Mouse (Mus musculus): ENCODE data around the gene Trim71. TPM values are rescaled to one million over a fixed set of nuclear protein-coding genes. Genes with fewer than 3 reads are reported as not detected.

Trim71 gene
- total RNA-seq, 2 experiments from 2014 or later, result 1.2 to 2.0 TPM

DNA sequence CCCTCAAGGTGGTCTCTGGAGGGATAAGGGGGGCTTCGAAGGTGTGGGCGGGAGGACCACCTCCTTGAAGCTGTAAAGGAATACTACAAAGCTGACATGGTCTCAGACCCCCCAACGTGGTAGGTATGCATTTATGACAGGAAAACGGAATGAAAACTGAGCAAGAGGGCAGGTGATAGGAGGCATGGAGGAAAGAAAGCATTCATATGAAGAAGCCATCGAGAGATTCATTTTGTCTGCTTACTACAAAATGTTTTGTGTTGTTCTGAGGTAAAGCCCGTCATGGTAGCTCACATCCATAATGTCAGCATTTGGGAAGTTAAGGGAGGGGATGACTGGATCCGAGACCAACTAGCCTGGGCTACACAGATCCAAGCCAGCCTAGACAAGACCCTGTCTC is 4.0 kb downstream of the Trim71 start:
- DNase-seq (ENCODE audit: low spot score in 2 of 2), result no peak

- DNase-seq (ENCODE audit: low spot score in 2 of 2), result no peak
Measured at GRCm38 (mm10) chr9:114557086-114557485, 7.1 kb downstream of the Trim71 start.

- no peak for DNase-seq (ENCODE audit: low spot score in 2 of 2)
Measured at GRCm38 (mm10) chr9:114556276-114556855, 7.8 kb downstream of the Trim71 start.

- DNase-seq (ENCODE audit: low spot score in 2 of 2), result no peak
Measured at GRCm38 (mm10) chr9:114554355-114554979, 9.7 kb downstream of the Trim71 start.

GRCm38 (mm10) chr9:114553828-114554227 is 10.3 kb downstream of the Trim71 start:
- no peak for DNase-seq (ENCODE audit: low spot score in 2 of 2)

GRCm38 (mm10) chr9:114550033-114550432 is 14.1 kb downstream of the Trim71 start:
- no peak for DNase-seq (ENCODE audit: low spot score in 2 of 2)

- DNase-seq (ENCODE audit: low spot score in 2 of 2), result no peak
Measured at GRCm38 (mm10) chr9:114549117-114549516, 15.1 kb downstream of the Trim71 start.

- no peak for DNase-seq (ENCODE audit: low spot score in 2 of 2)
Measured at GRCm38 (mm10) chr9:114548496-114548895, 15.7 kb downstream of the Trim71 start.

DNA sequence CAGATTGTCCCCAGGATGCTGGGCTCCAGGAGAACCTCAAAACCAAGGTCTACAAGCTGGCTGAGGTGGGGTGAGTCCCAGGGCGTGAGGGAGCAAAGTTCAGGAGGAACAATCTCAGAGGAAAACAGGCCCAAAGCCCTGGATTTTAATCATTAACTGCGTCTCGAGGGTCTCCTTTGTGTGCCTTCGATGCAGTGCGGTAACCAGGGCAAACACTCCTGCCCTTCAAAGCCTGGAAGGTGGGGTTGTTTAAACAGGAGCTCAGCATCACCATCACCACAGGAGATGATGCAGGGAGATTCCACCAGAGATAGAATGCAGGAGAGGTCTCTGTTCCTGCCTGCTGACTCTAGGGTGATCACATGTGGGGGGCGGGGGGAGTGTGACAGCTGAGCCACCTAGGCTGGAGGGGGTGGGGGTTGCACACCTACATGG is 16.5 kb downstream of the Trim71 start:
- DNase-seq (ENCODE audit: low spot score in 2 of 2), result no peak

DNA sequence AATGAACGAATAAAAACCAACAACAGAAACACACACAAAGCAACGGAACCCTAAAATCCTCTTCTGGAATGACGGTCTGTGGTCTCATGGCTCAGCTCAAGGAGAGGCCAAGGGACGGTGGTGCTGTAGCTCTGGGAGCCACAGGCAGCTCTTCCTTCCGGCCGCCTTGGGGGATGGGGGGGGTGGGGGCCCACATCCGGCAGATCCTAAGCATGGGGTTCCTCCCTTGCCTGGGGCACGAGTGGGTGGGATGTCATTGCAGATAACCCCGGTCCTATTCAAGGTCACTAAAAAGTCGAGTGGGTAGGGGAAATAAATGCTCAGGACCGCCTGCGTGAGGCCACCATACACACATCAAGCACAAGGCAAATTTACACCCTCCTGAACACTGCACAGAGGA is 17.4 kb downstream of the Trim71 start:
- no peak for DNase-seq (ENCODE audit: low spot score in 2 of 2)

- no peak for DNase-seq (ENCODE audit: low spot score in 2 of 2)
Measured at GRCm38 (mm10) chr9:114544754-114545393, 19.3 kb downstream of the Trim71 start.

DNA sequence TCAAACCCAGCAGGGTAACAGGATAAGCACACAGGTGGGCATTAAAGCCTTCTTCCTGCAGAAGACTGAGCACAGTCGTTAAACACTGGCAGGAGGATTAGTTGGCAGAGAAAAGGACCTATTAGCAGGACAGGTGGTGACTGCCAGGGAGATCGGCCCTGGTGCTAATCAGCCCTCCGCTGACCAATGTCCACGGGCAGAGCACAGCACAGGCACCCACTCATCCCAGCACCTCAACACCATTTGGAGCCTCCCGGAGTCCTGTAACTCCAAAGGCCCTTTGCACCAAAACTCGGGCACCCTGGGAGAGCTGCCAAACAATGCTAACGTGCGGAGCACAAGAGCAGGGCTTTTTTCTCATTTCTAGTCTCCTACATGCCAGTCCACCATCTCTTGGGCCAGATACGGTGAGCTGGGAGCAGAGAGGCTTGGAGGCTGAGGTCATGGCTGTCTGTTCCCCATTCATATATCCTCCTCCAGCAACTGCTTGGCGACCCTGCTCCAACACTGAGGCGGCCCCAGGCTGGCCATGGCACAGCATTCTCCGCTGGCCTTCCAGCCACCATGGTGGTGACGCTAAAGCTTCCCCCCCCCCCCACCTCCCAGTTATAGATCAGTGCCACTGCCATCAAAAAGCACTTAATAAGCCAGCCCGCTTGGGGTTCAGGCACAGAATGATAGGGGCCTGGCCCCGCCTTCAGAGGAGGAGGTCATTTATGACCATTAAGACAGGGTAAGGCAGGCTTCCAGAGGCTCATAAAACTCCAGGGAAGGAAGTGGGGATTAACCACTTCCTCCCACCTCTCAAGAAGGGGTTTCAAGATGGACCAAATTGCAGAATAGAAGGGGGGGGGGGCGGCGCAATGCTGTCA is 20.1 kb downstream of the Trim71 start:
- DNase-seq (ENCODE audit: low spot score in 2 of 2), result no peak

- DNase-seq (ENCODE audit: low spot score in 2 of 2), result no peak
Measured at GRCm38 (mm10) chr9:114541279-114541741, 22.9 kb downstream of the Trim71 start.

- DNase-seq (ENCODE audit: low spot score in 2 of 2), result no peak
Measured at GRCm38 (mm10) chr9:114538996-114539563, 25.1 kb downstream of the Trim71 start.

GRCm38 (mm10) chr9:114536628-114537027 is 27.5 kb downstream of the Trim71 start:
- no peak for DNase-seq (ENCODE audit: low spot score in 2 of 2)

DNA sequence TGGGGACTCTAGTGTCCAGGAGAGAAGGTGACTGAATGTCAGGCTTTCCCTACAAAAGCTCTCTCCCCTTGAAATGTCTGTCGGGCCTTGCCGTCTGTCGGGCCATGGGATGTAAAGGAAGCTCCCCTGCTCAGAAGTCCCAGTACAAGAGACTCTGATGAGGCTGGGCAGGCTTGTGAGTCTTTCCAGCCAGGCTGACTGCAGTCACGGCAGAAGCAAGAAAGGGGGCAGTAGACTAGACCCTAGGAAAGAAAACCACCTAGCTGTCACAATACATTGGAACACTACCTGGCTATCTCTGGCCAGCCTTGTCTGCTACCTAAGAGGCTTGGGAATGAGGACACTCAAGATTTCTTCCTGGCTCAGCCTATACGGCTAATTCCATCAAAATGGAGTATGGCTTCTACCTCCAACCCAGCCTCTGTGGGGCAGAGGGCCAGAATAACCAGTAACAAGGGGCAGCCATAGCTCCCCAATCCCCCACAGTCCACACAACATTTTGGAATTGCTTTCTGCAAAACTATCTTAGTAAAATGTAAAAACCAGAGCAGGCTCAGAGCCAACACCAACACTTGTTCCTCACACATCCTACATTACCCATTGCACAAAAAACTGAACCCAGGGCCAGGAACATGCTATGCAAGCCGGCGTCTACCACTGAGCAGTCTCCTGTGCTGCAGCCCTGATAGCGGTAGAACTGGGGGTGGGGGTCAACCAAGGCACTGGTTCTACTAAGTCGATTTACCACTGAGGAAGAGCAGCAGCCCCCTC is 29.2 kb downstream of the Trim71 start:
- DNase-seq (ENCODE audit: low spot score in 2 of 2), result peak in 1 of 2 experiments; percentile 55

DNA sequence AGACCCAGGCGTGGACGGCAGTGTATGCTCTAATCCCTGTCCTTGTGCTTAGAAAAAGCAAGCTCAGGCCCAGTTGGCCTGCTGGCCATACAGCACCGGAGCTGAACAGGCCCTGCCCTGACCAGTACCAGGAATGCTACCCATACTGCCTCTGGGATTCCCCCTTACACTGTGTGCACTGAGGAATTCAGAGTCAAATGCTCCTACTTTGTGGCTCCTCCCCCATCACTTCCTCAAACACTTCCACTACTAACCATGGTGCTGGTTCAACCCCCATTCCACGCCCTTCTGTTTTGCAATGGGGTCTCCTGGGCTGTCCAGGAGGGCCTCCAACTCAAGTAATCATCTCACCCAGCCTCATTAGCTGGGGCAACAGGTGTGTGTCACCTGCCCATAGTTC is 30.3 kb downstream of the Trim71 start:
- DNase-seq (ENCODE audit: low spot score in 2 of 2), result no peak

GRCm38 (mm10) chr9:114531276-114531675 is 32.9 kb downstream of the Trim71 start:
- DNase-seq (ENCODE audit: low spot score in 2 of 2), result no peak

DNA sequence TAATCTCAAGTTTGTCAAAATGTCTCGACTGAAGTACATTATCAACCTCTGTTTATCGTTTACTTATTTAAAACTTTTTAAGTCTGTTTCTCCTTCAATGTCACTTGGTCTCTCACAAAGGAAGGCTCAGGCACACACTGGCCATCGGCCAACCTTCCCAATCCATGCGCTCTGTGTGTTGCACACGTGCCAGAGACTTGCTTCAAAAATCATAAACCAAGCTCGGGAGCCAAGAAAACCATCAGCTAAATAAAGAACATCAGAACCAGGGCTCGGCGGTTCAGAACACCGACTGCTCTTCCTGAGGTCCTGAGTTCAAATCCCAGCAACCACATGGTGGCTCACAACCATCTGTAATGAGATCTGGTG is 35.5 kb downstream of the Trim71 start:
- no peak for DNase-seq (ENCODE audit: low spot score in 2 of 2)

DNA sequence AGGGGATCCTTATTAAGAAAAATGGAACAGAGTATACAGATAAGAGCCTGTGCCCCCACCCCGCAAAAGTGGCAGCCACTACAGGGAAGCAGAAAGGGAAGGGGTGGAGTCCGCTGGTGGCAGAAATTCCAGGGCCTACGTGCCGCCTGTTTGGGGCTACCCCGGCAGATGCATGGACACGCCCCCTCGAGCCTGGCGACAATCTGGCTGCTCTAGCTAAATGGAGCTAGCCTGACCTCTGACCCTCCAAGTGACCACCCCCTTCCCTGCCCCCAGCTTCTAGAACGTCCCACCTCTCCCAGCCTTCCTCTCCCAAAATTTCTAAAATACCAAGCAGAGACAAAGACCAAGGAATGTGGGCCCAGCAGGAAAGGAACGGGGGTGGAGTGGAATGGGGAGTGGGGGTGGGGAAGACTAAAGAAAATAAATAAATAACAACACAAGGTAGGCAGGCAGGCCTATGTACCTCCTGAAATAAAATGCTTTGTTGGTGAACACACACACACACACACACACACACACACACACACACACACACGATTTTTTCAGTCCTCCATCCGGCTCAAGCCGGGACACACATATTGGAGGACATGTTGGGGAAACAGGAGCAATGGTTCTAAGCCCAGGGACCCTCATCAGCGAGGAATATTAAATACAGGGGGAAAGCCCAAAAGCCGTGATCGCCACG is 36.0 kb downstream of the Trim71 start:
- no peak for DNase-seq (ENCODE audit: low spot score in 2 of 2)
